Mouse (Mus musculus): ENCODE data around the gene Tbrg4.

DNA sequence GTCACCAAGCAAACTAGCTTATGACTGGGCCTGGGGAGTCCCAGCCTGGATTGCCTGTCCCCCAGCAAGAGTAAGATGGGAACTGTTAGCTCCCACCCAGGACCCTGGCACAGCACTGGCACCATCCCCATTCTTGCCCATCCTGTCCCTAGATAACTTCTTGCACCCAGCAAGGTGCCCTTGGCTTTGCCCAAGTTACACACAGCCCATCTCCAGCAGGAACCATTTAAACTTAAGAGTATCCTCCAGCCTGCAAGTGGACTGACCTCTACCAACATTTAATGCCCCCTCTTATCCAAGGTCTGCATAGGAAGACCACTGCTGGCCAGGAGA is 21.3 kb downstream of the Tbrg4 start:
- TF ChIP-seq CTCF (IDR thresholded peaks at IDR 0.05; ENCODE audit: borderline replicate concordance, insufficient read depth, low read length) (no peak), POLR2A (IDR thresholded peaks at IDR 0.05; ENCODE audit: low read depth, low read length) (no peak)
